Mouse (Mus musculus) midbrain, embryonic 15.5 days (tissue): Measurements from ENCODE around the gene Prrt4. TPM values are rescaled to one million over a fixed set of nuclear protein-coding genes. Genes with fewer than 3 reads are reported as not detected.
"Not testable (repeated sequence)": the region's sequence is repeated elsewhere in the genome, so short reads cannot be mapped to it uniquely, and the experiment has no call there.

Experiments used
- ATAC-seq: fragments of 200-750 bp; cut with Nextera tagmentation; replicated peaks from 2 replicates; pipeline ENCODE4 v1.8.0; 2017; ENCODE audit warnings: moderate TSS enrichment
- H3K27ac ChIP-seq: fragments of 300-500 bp; sonication (generic); 2 replicates; pipeline ENCODE4 v1.5.1; 2015; ENCODE audit warnings: mild to moderate bottlenecking, inconsistent platforms
- H3K27me3 ChIP-seq: fragments of 300-500 bp; sonication (generic); replicated peaks from 2 replicates; pipeline ENCODE4 v1.6.1; 2015; ENCODE audit warnings: inconsistent platforms
- H3K36me3 ChIP-seq: fragments of 300-500 bp; sonication (generic); replicated peaks from 2 replicates; pipeline ENCODE4 v1.6.1; 2015; ENCODE audit warnings: inconsistent platforms
- H3K4me1 ChIP-seq: fragments of 300-500 bp; sonication (generic); 2 replicates; pipeline ENCODE4 v1.6.1; 2015; ENCODE audit warnings: inconsistent platforms
- H3K4me2 ChIP-seq: fragments of 300-500 bp; sonication (generic); 2 replicates; pipeline ENCODE4 v1.6.1; 2015; ENCODE audit warnings: inconsistent platforms, mild to moderate bottlenecking, moderate library complexity
- H3K4me3 ChIP-seq: fragments of 300-500 bp; sonication (generic); 2 replicates; pipeline ENCODE4 v1.5.1; 2015; ENCODE audit warnings: mild to moderate bottlenecking, inconsistent platforms
- H3K9ac ChIP-seq: fragments of 300-500 bp; sonication (generic); 2 replicates; pipeline ENCODE4 v1.6.1; 2015; ENCODE audit warnings: mild to moderate bottlenecking, inconsistent platforms
- H3K9me3 ChIP-seq: fragments of 300-500 bp; sonication (generic); 2 replicates; pipeline ENCODE4 v1.6.1; 2016; ENCODE audit warnings: inconsistent platforms
- WGBS: fragments of 180-500 bp; shearing (Covaris S2); methylation state at CpG from one replicate; pipeline ENCODE4 v1.1.7; 2015; ENCODE audit warnings: mixed read lengths; 5-methylcytosine and 5-hydroxymethylcytosine counted together
- polyA plus RNA-seq: library from polyadenylated mRNA; unstranded; fragments of >200 nt; fragmentation: Nextera tagmentation; extraction: Ambion mirVana; gene quantifications from 2 replicates; pipeline ENCODE4 v1.2.1, GENCODE M21; 2015

The Prrt4 gene
- 9.8 and 10.7 TPM in 2 replicates for polyA plus RNA-seq

- Histone ChIP-seq H3K4me3 (peak within 1 kb of the TSS; percentile 78), H3K9ac (peak within 1 kb of the TSS; percentile 90), H3K27me3 (peaks cover 18% of the 10 kb centered on the region; the same call in 1 of the 2 replicates), H3K9me3 (no peaks in the 10 kb centered on the region), H3K4me1 (peaks cover 11% of the 10 kb centered on the region), H3K4me2 (peak within 1 kb of the TSS; percentile 83), H3K36me3 (no peaks in the 10 kb centered on the region), H3K27ac (peak within 1 kb of the TSS; percentile 90)
- WGBS, result under 1% methylated on average over 76 of the region's 79 CpGs
- peak; percentile 89 for ATAC-seq
Observed at GRCm38 (mm10) chr6:29178888-29179658, at the start of gene Prrt4. Gene Prrt4 (minus strand): TSS chr6:29179584.

DNA sequence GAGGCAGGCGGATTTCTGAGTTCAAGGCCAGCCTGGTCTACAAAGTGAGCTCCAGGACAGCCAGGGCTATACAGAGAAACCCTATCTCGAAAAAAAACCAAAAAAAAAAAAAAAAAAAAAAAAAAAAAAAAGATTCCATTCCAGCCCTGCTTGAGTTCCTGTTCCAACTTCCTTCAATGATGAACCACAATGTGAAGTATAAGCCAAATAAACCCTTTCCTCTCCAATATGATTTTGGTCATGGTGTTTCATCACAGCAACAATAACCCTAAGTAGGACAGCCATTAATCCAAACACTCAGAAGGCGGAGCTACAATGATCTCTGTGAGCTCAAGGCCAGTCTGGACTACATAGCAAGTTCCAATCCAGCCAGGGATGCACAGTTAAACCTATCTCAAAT is 38.3 kb upstream of the Prrt4 start:
- peaks cover 28% of the 10 kb centered on the region for H3K4me1 ChIP-seq
- H3K36me3 ChIP-seq, H3K9ac ChIP-seq, H3K4me2 ChIP-seq, ATAC-seq, H3K4me3 ChIP-seq, H3K9me3 ChIP-seq, H3K27me3 ChIP-seq, H3K27ac ChIP-seq: not testable (repeated sequence)
- 86% methylated on average over 3 of the region's 3 CpGs for WGBS

GRCm38 (mm10) chr6:29215881-29216501 is 36.6 kb upstream of the Prrt4 start, which contains the start of gene Impdh1:
Gene Impdh1 (minus strand): TSS chr6:29216364.
- Histone ChIP-seq H3K27me3 (peaks cover 9% of the 10 kb centered on the region; the same call in 1 of the 2 replicates), H3K4me1 (peaks cover 39% of the 10 kb centered on the region), H3K4me3 (peak within 1 kb of the TSS; percentile 78), H3K9ac (peak within 1 kb of the TSS; percentile 53), H3K9me3 (no peaks in the 10 kb centered on the region), H3K27ac (peak within 1 kb of the TSS; percentile 18; the same call in 1 of the 2 replicates), H3K36me3 (no peaks in the 10 kb centered on the region), H3K4me2 (peak within 1 kb of the TSS; percentile 98)
- ATAC-seq, result peak; percentile 43
- under 1% methylated on average over 54 of the region's 56 CpGs for WGBS

- Histone ChIP-seq H3K27ac (no peak overlapping the region), H3K4me2 (peak overlapping the region; percentile 98), H3K9ac (peak overlapping the region; percentile 53), H3K4me1 (peaks cover 45% of the 10 kb centered on the region), H3K4me3 (peak overlapping the region; percentile 78), H3K9me3 (no peaks in the 10 kb centered on the region), H3K27me3 (peaks cover 9% of the 10 kb centered on the region; the same call in 1 of the 2 replicates), H3K36me3 (no peaks in the 10 kb centered on the region)
- 9% methylated on average over 9 of the region's 9 CpGs for WGBS
- no peak for ATAC-seq
Observed at GRCm38 (mm10) chr6:29215181-29215580, 35.8 kb upstream of the Prrt4 start.

DNA sequence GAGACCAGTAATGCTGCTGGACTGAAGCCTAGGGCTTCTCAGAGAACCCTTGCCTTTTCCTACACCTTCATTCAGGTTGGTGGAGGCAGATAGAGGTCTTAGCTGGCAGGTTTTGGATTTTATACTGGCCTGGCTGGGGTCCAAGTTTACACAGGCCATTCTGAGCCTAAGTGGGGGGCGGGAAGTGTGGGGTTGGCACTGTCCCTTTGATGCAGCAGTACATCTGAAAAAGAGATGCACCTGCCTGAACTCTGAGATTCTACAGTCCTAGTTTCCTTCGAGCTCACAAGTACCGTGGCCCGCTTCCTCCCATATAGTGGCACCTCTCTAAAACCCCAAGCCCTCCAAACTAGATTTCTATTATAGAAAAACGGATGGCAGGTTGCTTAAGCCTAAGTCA is 35.4 kb upstream of the Prrt4 start:
- H3K4me1 ChIP-seq, result peaks cover 49% of the 10 kb centered on the region
- H3K27me3 ChIP-seq, result peaks cover 9% of the 10 kb centered on the region; the same call in 1 of the 2 replicates
- no peaks in the 10 kb centered on the region for H3K36me3 ChIP-seq
- no peak overlapping the region for H3K9ac ChIP-seq
- H3K4me3 ChIP-seq, result no peak overlapping the region
- H3K27ac ChIP-seq, result no peak overlapping the region
- no peaks in the 10 kb centered on the region for H3K9me3 ChIP-seq
- peak overlapping the region; percentile 98 for H3K4me2 ChIP-seq
- 29% methylated on average over 5 of the region's 5 CpGs for WGBS
- no peak for ATAC-seq

- WGBS, result 5% methylated on average over 1 of the region's 1 CpGs
- Histone ChIP-seq H3K4me1 (peaks cover 49% of the 10 kb centered on the region), H3K27ac (no peak overlapping the region), H3K4me3 (no peak overlapping the region), H3K36me3 (no peaks in the 10 kb centered on the region), H3K27me3 (peaks cover 9% of the 10 kb centered on the region; the same call in 1 of the 2 replicates), H3K9ac (no peak overlapping the region), H3K9me3 (no peaks in the 10 kb centered on the region), H3K4me2 (no peak overlapping the region)
- no peak for ATAC-seq
Observed at GRCm38 (mm10) chr6:29214245-29214644, 34.9 kb upstream of the Prrt4 start.

GRCm38 (mm10) chr6:29213436-29213835 is 34.1 kb upstream of the Prrt4 start:
- Histone ChIP-seq H3K27ac (no peak overlapping the region), H3K9me3 (no peaks in the 10 kb centered on the region), H3K27me3 (peaks cover 9% of the 10 kb centered on the region; the same call in 1 of the 2 replicates), H3K36me3 (no peaks in the 10 kb centered on the region), H3K9ac (no peak overlapping the region), H3K4me1 (peaks cover 56% of the 10 kb centered on the region), H3K4me3 (no peak overlapping the region), H3K4me2 (no peak overlapping the region)
- 54% methylated on average over 5 of the region's 5 CpGs for WGBS
- ATAC-seq, result no peak

DNA sequence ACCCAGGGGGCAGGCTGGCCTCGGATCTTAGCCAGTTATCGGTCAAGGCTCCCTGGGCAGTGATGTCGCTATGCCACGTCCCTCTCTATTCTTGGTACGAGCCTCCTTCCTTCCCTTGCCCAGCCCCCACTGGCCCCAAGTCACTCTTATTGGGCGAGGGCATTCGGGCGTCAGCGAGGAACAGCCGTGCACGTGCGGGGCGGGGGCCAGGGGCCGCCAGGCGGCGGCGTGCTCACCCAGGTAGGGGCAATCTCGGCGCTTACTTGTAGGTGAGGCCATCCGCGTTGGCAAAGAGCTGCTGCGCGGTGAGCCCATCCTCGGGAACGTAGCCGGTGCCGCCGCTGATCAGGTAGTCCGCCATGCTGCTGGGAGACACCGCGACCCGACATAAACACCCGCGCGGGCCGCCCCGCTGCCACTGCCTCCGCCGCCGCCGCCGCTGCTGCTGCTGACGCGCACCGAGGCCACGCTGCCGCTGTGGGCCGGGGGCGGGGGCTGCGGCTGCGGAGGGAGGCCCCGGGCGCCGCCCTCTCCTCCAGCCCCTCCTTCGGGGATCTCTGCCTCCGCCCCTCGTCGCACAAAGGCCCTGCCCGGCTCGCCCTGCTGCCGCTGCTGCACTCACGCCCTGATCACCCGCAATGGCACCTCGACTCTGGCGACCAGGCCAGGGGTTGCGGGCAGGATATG is 32.6 kb upstream of the Prrt4 start:
- under 1% methylated on average over 60 of the region's 66 CpGs for WGBS

GRCm38 (mm10) chr6:29211146-29211545 is 31.8 kb upstream of the Prrt4 start:
- H3K27ac ChIP-seq, result peak overlapping the region; percentile 85
- H3K9ac ChIP-seq, result peak overlapping the region; percentile 74
- peaks cover 2% of the 10 kb centered on the region; the same call in 1 of the 2 replicates for H3K36me3 ChIP-seq
- ATAC-seq, result no peak
- no peaks in the 10 kb centered on the region for H3K9me3 ChIP-seq
- H3K4me3 ChIP-seq, result peak overlapping the region; percentile 58
- peaks cover 50% of the 10 kb centered on the region for H3K4me1 ChIP-seq
- H3K4me2 ChIP-seq, result peak overlapping the region; percentile 75
- H3K27me3 ChIP-seq, result peaks cover 9% of the 10 kb centered on the region; the same call in 1 of the 2 replicates
- 32% methylated on average over 7 of the region's 7 CpGs for WGBS

More for the DNA sequence above, 32.6 kb upstream of the Prrt4 start:
- Histone ChIP-seq H3K4me1 (peaks cover 56% of the 10 kb centered on the region), H3K4me3 (peak overlapping the region; percentile 58), H3K27ac (peak overlapping the region; percentile 85), H3K4me2 (peak overlapping the region; percentile 75), H3K9ac (peak overlapping the region; percentile 74), H3K36me3 (no peaks in the 10 kb centered on the region), H3K9me3 (no peaks in the 10 kb centered on the region), H3K27me3 (peaks cover 9% of the 10 kb centered on the region; the same call in 1 of the 2 replicates)
- peak; percentile 89 for ATAC-seq

DNA sequence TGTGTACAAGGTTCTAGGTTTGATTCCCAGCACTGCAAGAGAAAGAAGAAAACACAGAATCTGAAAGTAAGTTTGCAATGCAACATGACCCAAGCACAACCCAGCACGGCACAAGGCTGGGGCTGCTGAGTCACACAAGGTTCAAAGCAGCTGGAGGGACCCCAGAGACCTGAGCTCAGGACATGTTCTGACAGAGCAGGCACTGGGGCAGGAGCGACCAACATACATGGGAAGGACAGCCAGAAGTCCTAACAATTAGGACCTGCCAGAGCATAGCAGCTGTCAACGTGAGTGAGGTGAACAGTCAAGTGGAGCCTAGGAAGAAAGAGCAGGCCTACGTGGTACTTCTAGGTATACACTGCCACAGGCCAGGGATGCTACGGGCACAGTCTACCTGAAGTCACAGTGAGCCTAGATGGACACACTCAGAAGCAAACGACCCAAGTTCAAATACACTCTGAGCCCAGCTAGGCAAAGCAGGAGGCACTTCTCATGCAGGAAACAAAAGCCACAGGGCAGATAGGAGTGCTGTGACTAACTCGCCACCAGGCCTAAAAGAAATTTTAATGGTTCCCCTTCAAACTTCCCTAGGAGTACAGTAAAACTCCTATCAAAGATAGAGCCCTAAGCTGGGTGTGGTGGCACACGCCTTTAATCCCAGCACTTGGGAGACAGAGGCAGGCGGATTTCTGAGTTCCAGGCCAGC is 31.0 kb upstream of the Prrt4 start:
- peak overlapping the region; percentile 75 for H3K4me2 ChIP-seq
- WGBS, result 78% methylated on average over 9 of the region's 9 CpGs
- H3K9me3 ChIP-seq, result no peaks in the 10 kb centered on the region
- H3K27me3 ChIP-seq, result peaks cover 9% of the 10 kb centered on the region; the same call in 1 of the 2 replicates
- peaks cover 45% of the 10 kb centered on the region for H3K4me1 ChIP-seq
- H3K4me3 ChIP-seq, result no peak overlapping the region
- H3K36me3 ChIP-seq, result peaks cover 6% of the 10 kb centered on the region; the same call in 1 of the 2 replicates
- no peak overlapping the region for H3K9ac ChIP-seq
- ATAC-seq, result no peak
- no peak overlapping the region for H3K27ac ChIP-seq

DNA sequence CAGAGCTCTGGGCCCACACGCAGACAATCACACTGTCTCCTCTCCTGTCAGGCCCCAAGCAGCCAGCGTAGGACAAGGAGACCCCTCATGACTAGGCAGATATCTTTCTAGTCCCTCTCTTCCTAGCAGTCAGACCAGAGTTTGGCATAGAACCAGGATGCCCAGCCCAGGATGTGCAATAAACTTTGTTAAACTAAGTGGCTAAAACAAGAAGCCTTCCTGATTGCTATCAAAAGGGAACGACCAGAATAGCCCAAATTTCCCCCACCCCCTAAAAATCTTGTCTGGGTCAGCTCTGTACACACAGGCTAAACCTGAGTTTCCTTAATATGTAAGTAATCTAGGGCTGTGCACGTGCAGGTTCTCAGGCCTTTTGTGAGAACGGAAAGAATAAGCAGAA is 28.8 kb upstream of the Prrt4 start:
- H3K36me3 ChIP-seq, result peaks cover 11% of the 10 kb centered on the region; the same call in 1 of the 2 replicates
- H3K9me3 ChIP-seq, result no peaks in the 10 kb centered on the region
- peaks cover 32% of the 10 kb centered on the region for H3K4me1 ChIP-seq
- H3K4me2 ChIP-seq, result no peak overlapping the region
- H3K4me3 ChIP-seq, result no peak overlapping the region
- H3K27ac ChIP-seq, result no peak overlapping the region
- no peak for ATAC-seq
- 91% methylated on average over 5 of the region's 5 CpGs for WGBS
- H3K9ac ChIP-seq, result no peak overlapping the region
- H3K27me3 ChIP-seq, result no peaks in the 10 kb centered on the region
